Mouse (Mus musculus): ENCODE data around the gene Krt76.

DNA sequence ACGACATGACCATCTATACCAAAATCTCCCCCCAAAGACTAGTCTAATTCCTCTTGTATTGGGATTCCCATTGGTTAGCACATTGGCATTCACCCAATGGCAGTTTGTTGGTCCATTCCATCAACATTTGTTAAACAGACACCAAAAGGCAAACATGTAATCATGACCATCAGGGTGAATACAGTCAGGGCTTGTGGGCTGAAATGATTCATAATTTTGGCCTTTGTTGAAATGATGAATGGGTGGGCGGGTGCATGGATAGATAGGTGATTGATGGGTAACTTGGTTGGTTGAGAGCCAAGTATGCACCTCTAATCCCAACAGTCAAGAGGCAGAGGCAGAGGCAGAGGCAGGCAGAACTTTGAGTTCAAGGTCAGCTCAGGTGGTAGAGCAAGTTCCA is 23.4 kb upstream of the Krt76 start:
- TF ChIP-seq POLR2A (IDR thresholded peaks at IDR 0.05; ENCODE audit: extremely low read depth, insufficient read depth, low read length) (no peak), CTCF (IDR thresholded peaks at IDR 0.05; ENCODE audit: low read depth, low read length) (no peak)

Data from liver, adult 2 months (tissue).